Mouse (Mus musculus) hindbrain, embryonic 15.5 days (tissue): ENCODE results near the gene Btnl10. TPM values are rescaled to one million over a fixed set of nuclear protein-coding genes. Genes with fewer than 3 reads are reported as not detected.

Experiments
- ATAC-seq: fragments of 200-750 bp; cut with Nextera tagmentation; 2 replicates; pipeline ENCODE4 v1.8.0; 2017; ENCODE audit warnings: low read depth, moderate number of reproducible peaks, moderate TSS enrichment; ENCODE audit not compliant: low FRiP score
- H3K27ac ChIP-seq: fragments of 300-500 bp; sonication (generic); replicated peaks from 2 replicates; pipeline ENCODE4 v1.5.1; 2015; ENCODE audit warnings: mild to moderate bottlenecking, inconsistent platforms
- H3K27me3 ChIP-seq: fragments of 300-500 bp; sonication (generic); 2 replicates; pipeline ENCODE4 v1.6.1; 2015; ENCODE audit warnings: control low read depth, inconsistent platforms
- H3K36me3 ChIP-seq: fragments of 300-500 bp; sonication (generic); 2 replicates; pipeline ENCODE4 v1.6.1; 2015; ENCODE audit warnings: control low read depth, inconsistent platforms
- H3K4me1 ChIP-seq: fragments of 300-500 bp; sonication (generic); replicated peaks from 2 replicates; pipeline ENCODE4 v1.6.1; 2015; ENCODE audit warnings: control low read depth, inconsistent platforms
- H3K4me2 ChIP-seq: fragments of 300-500 bp; sonication (generic); 2 replicates; pipeline ENCODE4 v1.6.1; 2015; ENCODE audit warnings: moderate library complexity, mild to moderate bottlenecking, inconsistent platforms
- H3K4me3 ChIP-seq: fragments of 300-500 bp; sonication (generic); 2 replicates; pipeline ENCODE4 v1.5.1; 2015; ENCODE audit warnings: mild to moderate bottlenecking, inconsistent platforms
- H3K9ac ChIP-seq: fragments of 300-500 bp; sonication (generic); 2 replicates; pipeline ENCODE4 v1.6.1; 2015; ENCODE audit warnings: inconsistent platforms
- H3K9me3 ChIP-seq: fragments of 300-500 bp; sonication (generic); 2 replicates; pipeline ENCODE4 v1.6.1; 2016; ENCODE audit warnings: control low read depth, inconsistent platforms
- WGBS: fragments of 180-500 bp; shearing (Covaris S2); methylation state at CpG from one replicate; pipeline ENCODE4 v1.1.7; 2015; 5-methylcytosine and 5-hydroxymethylcytosine counted together
- polyA plus RNA-seq: library from polyadenylated mRNA; unstranded; fragments of >200 nt; fragmentation: Nextera tagmentation; extraction: Ambion mirVana; gene quantifications from 2 replicates; pipeline ENCODE4 v1.2.1, GENCODE M21; 2015

Gene Btnl10
- polyA plus RNA-seq, 1 experiment from 2014 or later: not detected

DNA sequence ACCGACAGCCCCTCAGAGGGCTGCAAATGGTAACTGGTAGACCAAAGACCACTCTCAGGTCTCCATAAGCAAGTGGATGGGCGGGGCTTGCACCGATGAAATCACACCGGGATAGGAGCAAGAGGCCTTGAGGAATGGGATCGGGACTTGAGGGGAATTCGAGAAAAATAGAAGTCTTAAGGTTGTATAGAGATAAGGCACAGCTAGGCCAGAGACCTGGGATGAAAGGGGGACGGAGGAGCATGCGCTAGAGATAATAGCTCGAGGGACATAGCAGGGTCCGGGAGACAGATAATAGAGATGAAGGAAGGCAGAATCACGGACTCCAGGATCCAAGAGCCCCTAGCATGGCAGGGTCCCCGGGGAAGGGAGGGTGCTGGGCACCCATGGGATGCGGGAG is 20.2 kb downstream of the Btnl10 start:
- H3K36me3 ChIP-seq: peaks cover 35% of the 10 kb centered on the region
- peak overlapping the region; percentile 71 for H3K4me2 ChIP-seq
- peaks cover 34% of the 10 kb centered on the region for H3K4me1 ChIP-seq
- peak overlapping the region; percentile 99 for H3K9ac ChIP-seq
- H3K9me3 ChIP-seq: no peaks in the 10 kb centered on the region
- peak; percentile 0; the same call in 1 of the 2 replicates for ATAC-seq
- H3K27ac ChIP-seq: peak overlapping the region; percentile 95
- H3K4me3 ChIP-seq: peak overlapping the region; percentile 97
- no peaks in the 10 kb centered on the region for H3K27me3 ChIP-seq
- under 1% methylated on average over 13 of the region's 13 CpGs for WGBS

DNA sequence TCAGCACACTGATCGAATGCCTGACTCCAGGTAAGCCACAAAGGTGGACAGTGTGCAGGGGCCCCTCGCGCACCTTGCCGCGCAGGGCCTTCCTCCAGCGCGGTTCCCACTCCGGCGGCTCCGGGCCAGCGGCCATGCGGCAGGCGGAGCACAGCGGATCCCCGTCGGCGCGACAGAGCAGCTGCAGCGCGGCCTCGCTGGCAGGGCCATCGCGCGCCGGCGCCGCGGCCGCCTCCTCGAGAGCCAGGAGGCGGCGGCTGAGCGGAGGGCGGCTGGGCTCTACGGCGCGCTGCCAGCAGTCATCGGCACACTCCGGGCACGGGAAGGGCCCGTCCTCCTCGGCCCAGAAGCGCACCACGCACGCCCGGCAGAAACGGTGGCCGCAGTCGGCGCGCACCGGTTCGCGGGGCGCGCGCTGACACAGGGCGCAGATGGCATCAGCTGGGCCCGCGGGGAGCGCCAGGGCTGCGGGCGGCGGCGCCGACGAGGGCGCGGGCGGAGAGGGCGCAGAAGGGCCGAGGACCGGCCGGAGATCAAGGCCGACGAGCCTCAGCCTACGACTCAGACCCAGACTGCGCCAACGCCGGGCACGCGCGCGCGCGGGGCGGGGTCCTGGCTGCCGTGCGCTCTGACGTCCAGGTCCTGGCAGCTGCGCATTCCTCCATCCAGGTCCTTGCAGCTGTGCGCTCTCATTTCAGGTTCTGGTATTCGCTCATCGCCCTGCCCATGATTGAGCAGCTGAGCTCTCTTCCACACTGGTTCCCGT is 20.8 kb downstream of the Btnl10 start, which contains the start of gene Rnf187:
Rnf187 (minus strand) TSS at position 595 of the 766 bp plus-strand sequence.
- peak within 1 kb of the TSS; percentile 99 for H3K9ac ChIP-seq
- H3K36me3 ChIP-seq: peaks cover 30% of the 10 kb centered on the region
- no peaks in the 10 kb centered on the region for H3K27me3 ChIP-seq
- no peaks in the 10 kb centered on the region for H3K9me3 ChIP-seq
- WGBS: under 1% methylated on average over 94 of the region's 95 CpGs
- peak within 1 kb of the TSS; percentile 95 for H3K27ac ChIP-seq
- ATAC-seq: peak; percentile 96
- peak within 1 kb of the TSS; percentile 71 for H3K4me2 ChIP-seq
- peaks cover 34% of the 10 kb centered on the region for H3K4me1 ChIP-seq
- H3K4me3 ChIP-seq: peak within 1 kb of the TSS; percentile 97

DNA sequence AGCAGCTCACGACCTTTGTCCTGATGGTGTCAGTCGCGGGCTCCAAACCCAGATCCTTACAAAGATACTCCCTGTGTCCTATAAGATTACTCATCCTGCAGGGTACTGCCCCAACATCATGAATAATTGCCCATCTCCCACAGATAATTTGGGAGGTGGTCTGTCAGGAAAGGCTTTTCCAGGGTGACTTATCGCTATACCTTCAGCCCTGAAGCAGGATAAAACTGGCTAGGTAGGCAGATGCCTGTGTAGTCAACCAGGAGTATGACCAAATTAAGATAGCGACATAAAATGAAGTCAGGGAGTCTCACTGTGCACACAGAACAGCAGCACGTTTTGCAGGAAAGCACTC is 21.4 kb downstream of the Btnl10 start:
- ATAC-seq: no peak; the same call in 1 of the 2 replicates
- no peaks in the 10 kb centered on the region for H3K9me3 ChIP-seq
- peak overlapping the region; percentile 97 for H3K4me3 ChIP-seq
- H3K27ac ChIP-seq: peak overlapping the region; percentile 95
- no peaks in the 10 kb centered on the region for H3K27me3 ChIP-seq
- H3K9ac ChIP-seq: peak overlapping the region; percentile 99
- H3K36me3 ChIP-seq: peaks cover 24% of the 10 kb centered on the region
- 11% methylated on average over 6 of the region's 6 CpGs for WGBS
- H3K4me1 ChIP-seq: peaks cover 34% of the 10 kb centered on the region
- peak overlapping the region; percentile 71 for H3K4me2 ChIP-seq

GRCm38 (mm10) chr11:58944136-58944535 is 26.4 kb downstream of the Btnl10 start:
- Histone ChIP-seq H3K36me3 (no peaks in the 10 kb centered on the region), H3K27me3 (no peaks in the 10 kb centered on the region), H3K9me3 (no peaks in the 10 kb centered on the region), H3K27ac (no peak overlapping the region), H3K4me3 (no peak overlapping the region), H3K4me2 (no peak overlapping the region), H3K4me1 (peaks cover 11% of the 10 kb centered on the region), H3K9ac (no peak overlapping the region)
- no peak for ATAC-seq
- 79% methylated on average over 5 of the region's 5 CpGs for WGBS

GRCm38 (mm10) chr11:58947306-58947705 is 29.6 kb downstream of the Btnl10 start:
- H3K4me3 ChIP-seq: peak overlapping the region; percentile 51
- H3K9ac ChIP-seq: peak overlapping the region; percentile 72; the same call in 1 of the 2 replicates
- peak overlapping the region; percentile 99 for H3K27ac ChIP-seq
- no peaks in the 10 kb centered on the region for H3K9me3 ChIP-seq
- 79% methylated on average over 3 of the region's 3 CpGs for WGBS
- H3K27me3 ChIP-seq: no peaks in the 10 kb centered on the region
- no peak for ATAC-seq
- H3K4me2 ChIP-seq: peak overlapping the region; percentile 72
- peaks cover 24% of the 10 kb centered on the region for H3K4me1 ChIP-seq
- no peaks in the 10 kb centered on the region for H3K36me3 ChIP-seq

DNA sequence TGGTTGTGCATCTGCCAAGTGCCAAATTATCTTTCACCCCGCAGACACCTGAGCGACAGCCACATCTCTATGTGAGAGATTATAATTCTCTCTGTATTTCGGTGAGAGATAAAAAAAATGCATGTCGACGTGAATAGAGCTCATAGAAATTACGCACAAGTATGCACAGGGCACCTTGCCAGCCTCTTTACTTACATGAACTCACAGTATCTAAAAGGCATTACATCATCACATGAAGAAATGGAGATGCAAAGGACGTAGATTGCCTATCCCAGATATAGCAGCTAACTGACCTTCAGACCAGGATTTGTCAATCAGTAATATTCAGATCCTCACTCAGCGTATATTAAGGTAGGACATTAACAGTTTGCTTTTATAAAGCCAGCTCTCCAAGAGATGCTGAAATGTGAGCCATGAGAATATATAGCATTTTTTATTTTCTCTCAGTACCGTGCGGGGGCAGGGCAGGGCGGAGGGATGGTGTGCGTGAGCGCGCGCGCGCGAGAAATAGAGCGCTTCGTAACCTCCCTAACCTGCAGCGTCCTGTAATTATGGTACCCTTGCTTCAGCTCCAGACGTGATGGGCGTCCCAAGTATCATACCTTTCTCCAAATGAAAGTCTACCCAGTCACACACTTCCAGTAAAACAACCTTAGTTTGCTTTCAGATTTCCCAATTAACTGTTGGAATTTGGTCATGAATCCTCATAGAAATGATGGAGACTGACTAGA is 30.3 kb downstream of the Btnl10 start:
- H3K9ac ChIP-seq: peak overlapping the region; percentile 72
- 6% methylated on average over 23 of the region's 23 CpGs for WGBS
- no peaks in the 10 kb centered on the region for H3K36me3 ChIP-seq
- no peaks in the 10 kb centered on the region for H3K27me3 ChIP-seq
- H3K27ac ChIP-seq: peak overlapping the region; percentile 99
- H3K9me3 ChIP-seq: no peaks in the 10 kb centered on the region
- H3K4me2 ChIP-seq: peak overlapping the region; percentile 72
- ATAC-seq: peak; percentile 68
- H3K4me3 ChIP-seq: peak overlapping the region; percentile 51
- H3K4me1 ChIP-seq: peaks cover 28% of the 10 kb centered on the region

- peak within 1 kb of the TSS; percentile 88 for H3K9ac ChIP-seq
- H3K36me3 ChIP-seq: no peaks in the 10 kb centered on the region
- peak within 1 kb of the TSS; percentile 72 for H3K4me2 ChIP-seq
- peak; percentile 93 for ATAC-seq
- WGBS: under 1% methylated on average over 46 of the region's 48 CpGs
- H3K4me1 ChIP-seq: peaks cover 30% of the 10 kb centered on the region
- H3K9me3 ChIP-seq: no peaks in the 10 kb centered on the region
- no peaks in the 10 kb centered on the region for H3K27me3 ChIP-seq
- H3K4me3 ChIP-seq: peak within 1 kb of the TSS; percentile 51
- peak within 1 kb of the TSS; percentile 99 for H3K27ac ChIP-seq
Measured at GRCm38 (mm10) chr11:58948542-58949479, 31.1 kb downstream of the Btnl10 start, which contains the start of gene Hist3h2ba. Gene Hist3h2ba (plus strand): TSS chr11:58948920.

DNA sequence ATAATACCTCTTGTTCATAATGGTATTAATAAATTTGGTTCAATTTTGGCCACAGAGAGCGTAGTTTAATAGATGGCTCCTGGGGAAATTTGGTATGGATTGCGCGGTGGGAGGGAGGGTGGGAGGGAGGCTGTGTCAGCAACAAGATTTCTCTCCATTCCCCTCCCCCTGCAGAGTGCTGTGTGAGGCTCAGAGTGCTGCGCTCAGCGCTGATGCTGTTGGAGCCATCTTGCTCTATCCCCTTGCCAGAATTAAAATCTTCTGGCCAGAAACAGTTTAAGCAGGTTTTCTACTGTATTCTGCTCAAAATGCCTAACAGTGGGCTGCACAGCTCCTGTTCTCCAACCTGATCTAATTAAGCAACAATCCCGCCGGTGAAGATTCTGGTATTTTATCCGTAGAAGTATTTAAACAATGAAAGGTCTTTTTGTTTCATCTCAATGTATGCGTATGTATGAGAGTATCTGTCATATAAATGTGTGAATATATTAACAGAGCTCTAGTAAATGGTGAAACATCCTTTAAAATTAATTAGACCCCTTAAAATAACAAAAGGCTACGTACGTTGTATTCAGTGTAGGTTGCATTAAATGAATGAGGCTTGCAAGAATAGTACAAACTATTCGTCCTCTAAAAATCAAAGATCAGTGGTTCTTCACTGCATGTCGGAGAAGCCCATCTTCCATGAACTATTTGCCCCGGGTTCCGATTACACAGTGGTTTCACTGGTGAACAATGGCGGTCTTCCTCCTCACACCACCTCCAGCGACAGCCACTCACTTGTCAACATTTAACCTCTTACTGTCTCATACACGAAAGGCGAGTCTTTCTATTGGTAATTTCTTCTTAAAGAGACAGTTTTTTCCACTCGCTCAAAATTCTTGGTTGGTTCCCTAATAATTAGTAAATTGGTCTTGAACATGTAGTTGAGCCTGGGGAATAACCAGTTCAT is 32.0 kb downstream of the Btnl10 start:
- H3K27me3 ChIP-seq: no peaks in the 10 kb centered on the region
- peak; percentile 50 for ATAC-seq

GRCm38 (mm10) chr11:58951210-58951609 is 33.5 kb downstream of the Btnl10 start:
- no peaks in the 10 kb centered on the region for H3K9me3 ChIP-seq
- peak overlapping the region; percentile 51 for H3K4me3 ChIP-seq
- peak overlapping the region; percentile 72 for H3K4me2 ChIP-seq
- WGBS: 34% methylated on average over 5 of the region's 5 CpGs
- H3K27me3 ChIP-seq: no peaks in the 10 kb centered on the region
- H3K4me1 ChIP-seq: peaks cover 31% of the 10 kb centered on the region
- ATAC-seq: no peak
- H3K9ac ChIP-seq: peak overlapping the region; percentile 88
- H3K27ac ChIP-seq: peak overlapping the region; percentile 99
- no peaks in the 10 kb centered on the region for H3K36me3 ChIP-seq

More for the DNA sequence above, 32.0 kb downstream of the Btnl10 start:
- Histone ChIP-seq H3K4me3 (peak overlapping the region; percentile 51), H3K27ac (peak overlapping the region; percentile 99), H3K4me2 (peak overlapping the region; percentile 72), H3K9ac (peak overlapping the region; percentile 88), H3K36me3 (no peaks in the 10 kb centered on the region), H3K9me3 (no peaks in the 10 kb centered on the region), H3K4me1 (peaks cover 30% of the 10 kb centered on the region)
- WGBS: 3% methylated on average over 20 of the region's 20 CpGs

DNA sequence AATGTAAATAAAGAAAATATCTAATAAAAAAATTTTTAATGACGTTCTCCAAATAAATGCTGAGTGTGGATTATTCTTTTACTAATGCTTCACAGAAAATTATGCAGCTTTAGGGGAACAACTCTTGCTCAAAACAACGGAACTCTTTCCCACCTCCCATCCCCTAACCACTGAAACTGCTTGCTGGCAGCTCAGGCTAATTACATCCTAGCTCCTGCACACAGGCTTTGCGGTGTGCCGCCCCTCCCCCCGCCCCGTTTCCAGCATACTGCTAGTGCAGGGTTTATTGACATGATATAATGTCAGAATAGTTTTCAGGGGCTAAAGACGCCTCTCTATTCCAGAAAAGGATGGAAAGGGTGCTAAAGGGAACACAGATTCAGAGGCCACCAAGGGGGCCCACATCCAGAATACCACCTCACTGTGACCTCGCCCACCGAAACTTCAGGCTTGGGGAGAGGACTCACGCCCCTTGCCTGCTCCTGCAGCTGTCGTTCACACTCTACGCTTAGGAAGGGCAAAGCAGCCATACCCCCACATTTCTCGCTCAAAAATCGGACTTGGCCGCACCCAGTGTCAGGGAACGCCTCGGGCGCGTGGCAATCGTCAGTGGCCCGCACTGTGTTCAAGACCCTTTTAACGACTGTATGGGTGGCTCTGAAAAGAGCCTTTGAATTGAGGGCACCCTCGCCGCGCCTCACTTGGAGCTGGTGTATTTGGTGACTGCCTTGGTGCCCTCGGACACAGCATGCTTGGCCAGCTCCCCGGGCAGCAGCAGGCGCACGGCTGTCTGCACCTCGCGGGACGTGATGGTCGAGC is 35.9 kb downstream of the Btnl10 start:
- Histone ChIP-seq H3K4me1 (peaks cover 49% of the 10 kb centered on the region), H3K9ac (peak overlapping the region; percentile 92), H3K36me3 (no peaks in the 10 kb centered on the region), H3K4me2 (peak overlapping the region; percentile 80), H3K27ac (peak overlapping the region; percentile 100), H3K9me3 (no peaks in the 10 kb centered on the region), H3K4me3 (peak overlapping the region; percentile 76), H3K27me3 (no peaks in the 10 kb centered on the region)
- WGBS: under 1% methylated on average over 33 of the region's 33 CpGs
- peak; percentile 15; the same call in 1 of the 2 replicates for ATAC-seq
